Mouse (Mus musculus) liver, adult 2 months (tissue): ENCODE measurements at regions not wholly inside any gene's neighbourhood (a gene's known extent, or its start where the extent isn't known, plus 50 kb on each side); places are given as distances from the start of the nearest gene placed in this dataset.

ENCODE experiments used
- CTCF ChIP-seq: fragments of 200-500 bp; IDR thresholded peaks from 2 replicates; pipeline ENCODE4 v1.5.1; 2011; ENCODE audit warnings: low read depth, low read length, control low read depth
- POLR2A ChIP-seq: fragments of 200-500 bp; IDR thresholded peaks from 2 replicates; pipeline ENCODE4 v1.6.1; 2011; ENCODE audit warnings: low read length, control low read depth; ENCODE audit not compliant: insufficient read depth; ENCODE audit errors: extremely low read depth

- no peak for TF ChIP-seq CTCF
- TF ChIP-seq POLR2A, result no peak
These were observed 60.0 kb upstream of the Pkdcc start for GRCm38 (mm10) chr17:83155106-83155505.
